Mouse (Mus musculus): Measurements from ENCODE around the gene Gnai2.

DNA sequence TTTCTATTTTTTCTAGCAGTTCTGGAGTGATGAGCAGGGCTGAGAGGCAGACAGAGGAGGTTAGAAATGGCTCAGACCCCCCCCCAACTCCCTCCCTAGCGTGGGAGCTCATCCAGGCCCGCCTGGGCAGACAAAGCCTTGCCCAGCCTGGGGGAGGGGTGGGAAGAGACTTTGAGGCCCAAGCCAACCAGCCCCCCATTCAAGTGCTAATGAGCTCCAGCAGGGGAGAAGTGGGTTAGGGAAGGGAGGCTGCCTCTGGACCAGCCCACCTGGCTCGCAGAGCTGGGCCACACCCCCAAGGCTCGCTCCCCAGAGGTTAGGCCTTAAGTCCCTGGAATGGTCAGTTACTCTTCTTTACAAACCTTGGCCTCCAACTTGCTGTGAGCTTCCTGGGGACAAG lies 4.6 kb downstream of the Gnai2 start:
- TF ChIP-seq POLR2A (IDR thresholded peaks at IDR 0.05; ENCODE audit: low read depth, low read length), result no peak
- TF ChIP-seq CTCF (IDR thresholded peaks at IDR 0.05; ENCODE audit: borderline replicate concordance, insufficient read depth, low read length), result no peak

Measured in embryonic fibroblast, embryonic 13.5 days (primary cell).